Comparison of ENCODE assay signal across 8 mouse cellular contexts in genomic region chr5:36538576-36539187, GRCm38 (mm10). TPM values are rescaled to one million over a fixed set of nuclear protein-coding genes. Genes with fewer than 3 reads are reported as not detected.
DNase-seq lines count a peak whose midpoint lies in the region; ATAC-seq and TF ChIP-seq lines count a peak whose summit lies in the region.

No protein-coding gene starts in this region.

- H3K9me3 ChIP-seq in CH12.LX (replicated peaks; ENCODE audit: low read length): no peaks in the 10 kb centered on the region

- peaks cover 7 to 32% of the 10 kb centered on the region in 2 experiments for H3K36me3 ChIP-seq in CH12.LX (replicated peaks in 1 of 2; ENCODE audit: control insufficient read depth in 1 of 2, insufficient read depth in 1 of 2, low read length in 1 of 2)

- no peak for TF ChIP-seq EP300 in CH12.LX (IDR thresholded peaks at IDR 0.05; ENCODE audit: low read length)

- H3K27ac ChIP-seq in CH12.LX (ENCODE audit: insufficient read depth, low read depth): no peak overlapping the region
- H3K27ac ChIP-seq in left cerebral cortex, adult 2 months: no peak overlapping the region

- DNase-seq in kidney, adult 18-20 months: peak; percentile 72
- no peak for DNase-seq in kidney, adult 11 months
- DNase-seq in CH12.LX (ENCODE audit: extremely low read depth): peak; percentile 71
- DNase-seq in adipocyte (ENCODE audit: low spot score): peak; percentile 71
- DNase-seq in left cerebral cortex, adult 2 months (ENCODE audit: extremely low spot score in 1 of 2, low spot score in 2 of 2): peak; percentile 44 to 62
- DNase-seq in thymus, postnatal 10 days (ENCODE audit: low spot score in 2 of 2): peak; percentile 77 to 82

- peak; percentile 80 to 87 for TF ChIP-seq CTCF in CH12.LX (conservative IDR thresholded peaks at IDR 0.05 in 1 of 2, IDR thresholded peaks at IDR 0.05 in 1 of 2; ENCODE audit: low read depth in 2 of 2, low read length in 2 of 2)
- TF ChIP-seq CTCF in left cerebral cortex, adult 2 months (IDR thresholded peaks at IDR 0.05): peak; percentile 90

- TF ChIP-seq POLR2A in CH12.LX (IDR thresholded peaks at IDR 0.05; ENCODE audit: low read depth, low read length): no peak

- H3K4me3 ChIP-seq in CH12.LX (replicated peaks in 1 of 3; ENCODE audit: low read depth in 2 of 3, low read length in 2 of 3, poor library complexity in 1 of 3): no peak overlapping the region
- H3K4me3 ChIP-seq in left cerebral cortex, adult 2 months: no peak overlapping the region

- peak; percentile 77 for ATAC-seq in erythroblast, adult 5-6 weeks (replicated peaks; ENCODE audit: low FRiP score, poor library complexity, severe bottlenecking)
- peak; percentile 85 for ATAC-seq in megakaryocyte-erythroid progenitor cell, adult 5-6 weeks (replicated peaks; ENCODE audit: low FRiP score, low TSS enrichment, poor library complexity, severe bottlenecking)

- no peak overlapping the region for H3K9ac ChIP-seq in CH12.LX (ENCODE audit: insufficient read depth, low read depth)

- intact Hi-C loops in left cerebral cortex, adult 2 months (cut with DNase I): no loop called here

- no peak overlapping the region for H3K4me2 ChIP-seq in CH12.LX (ENCODE audit: insufficient read depth, low read depth, poor library complexity, severe bottlenecking)

- peaks cover 10 to 43% of the 10 kb centered on the region in 2 experiments for H3K4me1 ChIP-seq in CH12.LX (ENCODE audit: control insufficient read depth in 1 of 2, insufficient read depth in 2 of 2)

- peak; percentile 55 for TF ChIP-seq RAD21 in CH12.LX (IDR thresholded peaks at IDR 0.05; ENCODE audit: low read depth, low read length)

- dilution Hi-C loops in CH12.LX (cut with MboI; ENCODE audit: extremely low pct_ligation_motif_present, extremely low pct_unique_long_range_greater_than_20kb, low sequenced_read_pairs): no loop called here

- no peaks in the 10 kb centered on the region for H3K79me2 ChIP-seq in CH12.LX (replicated peaks; ENCODE audit: control insufficient read depth, extremely low read depth, insufficient read depth, poor library complexity, severe bottlenecking)

- no peaks in the 10 kb centered on the region for H3K27me3 ChIP-seq in CH12.LX (replicated peaks)

- in situ Hi-C loops in CH12.LX (cut with MboI; ENCODE audit: low pct_ligation_motif_present, low pct_unique_long_range_greater_than_20kb, low sequenced_read_pairs): no loop called here

TF ChIP-seq in CH12.LX, 34 proteins besides CTCF, POLR2A, EP300 and RAD21:
- no peak for TF ChIP-seq ZKSCAN1 (IDR thresholded peaks at IDR 0.05; ENCODE audit: borderline replicate concordance, low read depth, low read length)
- no peak for TF ChIP-seq CHD2 (IDR thresholded peaks at IDR 0.05; ENCODE audit: low read length)
- TF ChIP-seq SIN3A (IDR thresholded peaks at IDR 0.05; ENCODE audit: low read length): 0 out of 2 replicates have a peak, but pooled peaks have one; percentile 46
- TF ChIP-seq SMC3 (IDR thresholded peaks at IDR 0.05; ENCODE audit: low read depth, low read length): peak; percentile 74
- TF ChIP-seq MXI1 (IDR thresholded peaks at IDR 0.05; ENCODE audit: low read depth, low read length): 0 out of 2 replicates have a peak, but pooled peaks have one; percentile 20
- TF ChIP-seq USF1 (IDR thresholded peaks at IDR 0.05; ENCODE audit: low read depth, low read length): no peak
- TF ChIP-seq MEF2A (IDR thresholded peaks at IDR 0.05; ENCODE audit: borderline replicate concordance, low read depth, low read length): no peak

RNA-seq across cellular contexts. Expression of gene Ccdc96, which starts 54.3 kb away (rescaled TPM):
- total RNA-seq in CH12.LX (2012; rRNA removed): 0.34 and 0.38 TPM in 2 replicates
- total RNA-seq in CH12.LX (2014; rRNA removed): 0.05 and 0.26 TPM in 2 replicates
- 0.33 and 0.41 TPM in 2 replicates for polyA plus RNA-seq in CH12.LX (2012; ENCODE audit: insufficient read length, low read depth)
- not detected in 2 replicates for total RNA-seq in erythroblast, adult 5-6 weeks (2015; ENCODE audit: low replicate concordance)
- 0.84 TPM in 1 of 2 replicates, not detected in the other for total RNA-seq in erythroblast, adult 5-6 weeks (2017; ENCODE audit: low replicate concordance)
- total RNA-seq in left cerebral cortex, adult 2 months (2021): 1 to 10 TPM in 1 of 2 experiments, under 1 TPM in 1; 0.79 to 1.3 TPM
- 0.50 TPM in 1 of 2 replicates, not detected in the other for total RNA-seq in megakaryocyte-erythroid progenitor cell, adult 5-6 weeks (2014; fragmentation: Nextera tagmentation)
- total RNA-seq in megakaryocyte-erythroid progenitor cell, adult 5-6 weeks (2017): 0.19 and 1.2 TPM in 2 replicates

RNA-seq across cellular contexts. Expression of gene Tbc1d14, which starts 54.4 kb away (rescaled TPM):
- total RNA-seq in CH12.LX (2012; rRNA removed) (8.5 and 10.1 TPM in 2 replicates), CH12.LX (2014; rRNA removed) (4.4 and 5.7 TPM in 2 replicates)
- 24.4 and 29.1 TPM in 2 replicates for polyA plus RNA-seq in CH12.LX (2012; ENCODE audit: insufficient read length, low read depth)
- 8.1 and 15.9 TPM in 2 replicates for total RNA-seq in erythroblast, adult 5-6 weeks (2015; ENCODE audit: low replicate concordance)
- total RNA-seq in erythroblast, adult 5-6 weeks (2017; ENCODE audit: low replicate concordance): 11.3 and 12.1 TPM in 2 replicates
- 10 to 100 TPM; 82.0 to 82.4 TPM for total RNA-seq in left cerebral cortex, adult 2 months (2021)
- total RNA-seq in megakaryocyte-erythroid progenitor cell, adult 5-6 weeks (2014; fragmentation: Nextera tagmentation): 23.7 and 24.0 TPM in 2 replicates
- 8.5 and 14.8 TPM in 2 replicates for total RNA-seq in megakaryocyte-erythroid progenitor cell, adult 5-6 weeks (2017)

RNA-seq across cellular contexts. Expression of gene Tada2b, which starts 54.6 kb away (rescaled TPM):
- total RNA-seq in CH12.LX (2012; rRNA removed) (3.0 and 4.0 TPM in 2 replicates), CH12.LX (2014; rRNA removed) (4.4 and 4.8 TPM in 2 replicates)
- polyA plus RNA-seq in CH12.LX (2012; ENCODE audit: insufficient read length, low read depth): 12.5 and 13.8 TPM in 2 replicates
- total RNA-seq in erythroblast, adult 5-6 weeks (2015; ENCODE audit: low replicate concordance): 4.8 and 6.5 TPM in 2 replicates
- total RNA-seq in erythroblast, adult 5-6 weeks (2017; ENCODE audit: low replicate concordance): 2.3 and 9.6 TPM in 2 replicates
- total RNA-seq in left cerebral cortex, adult 2 months (2021): 10 to 100 TPM; 30.2 to 31.9 TPM
- 13.6 and 17.9 TPM in 2 replicates for total RNA-seq in megakaryocyte-erythroid progenitor cell, adult 5-6 weeks (2014; fragmentation: Nextera tagmentation)
- 17.4 and 20.9 TPM in 2 replicates for total RNA-seq in megakaryocyte-erythroid progenitor cell, adult 5-6 weeks (2017)
